Mouse (Mus musculus) T-cell, adult 2 months (primary cell): Measurements from ENCODE around the gene Scpep1.
A peak's percentile ranks its signal among the peaks of the same experiment; 100 is the strongest.
"Not testable (repeated sequence)": the region's sequence is repeated elsewhere in the genome, so short reads cannot be mapped to it uniquely, and the experiment has no call there.

Experiments used
- DNase-seq: peaks from one replicate; pipeline ENCODE4 v3.0.0; 2022; ENCODE audit warnings: low spot score

Gene Scpep1

GRCm38 (mm10) chr11:88926566-88926965, 28.7 kb downstream of the Scpep1 start:
- no peak for DNase-seq

GRCm38 (mm10) chr11:88909388-88910036, 45.8 kb downstream of the Scpep1 start:
- DNase-seq: no peak

- DNase-seq: peak; percentile 49
Measured at GRCm38 (mm10) chr11:88908557-88909211, 46.6 kb downstream of the Scpep1 start.

- no peak for DNase-seq
Measured at GRCm38 (mm10) chr11:88907886-88908285, 47.4 kb downstream of the Scpep1 start.

- DNase-seq: no peak
Measured at GRCm38 (mm10) chr11:88905621-88906020, 49.6 kb downstream of the Scpep1 start.

GRCm38 (mm10) chr11:88904080-88904479, 51.2 kb downstream of the Scpep1 start:
- DNase-seq: no peak

- no peak for DNase-seq
Measured at GRCm38 (mm10) chr11:88902762-88903161, 52.5 kb downstream of the Scpep1 start.

- DNase-seq: no peak
Measured at GRCm38 (mm10) chr11:88901341-88901802, 53.9 kb downstream of the Scpep1 start.

GRCm38 (mm10) chr11:88899561-88899960, 55.7 kb downstream of the Scpep1 start:
- DNase-seq: no peak

GRCm38 (mm10) chr11:88898380-88898763, 56.9 kb downstream of the Scpep1 start:
- DNase-seq: no peak

GRCm38 (mm10) chr11:88897624-88898379, 57.5 kb downstream of the Scpep1 start:
- DNase-seq: no peak

- peak; percentile 59 for DNase-seq
Measured at GRCm38 (mm10) chr11:88895800-88896232, 59.4 kb downstream of the Scpep1 start.

- peak; percentile 20 for DNase-seq
Measured at GRCm38 (mm10) chr11:88895235-88895634, 60.0 kb downstream of the Scpep1 start.

- not testable (repeated sequence) for DNase-seq
Measured at GRCm38 (mm10) chr11:88894279-88894678, 61.0 kb downstream of the Scpep1 start.

- peak; percentile 5 for DNase-seq
Measured at GRCm38 (mm10) chr11:88893501-88893900, 61.8 kb downstream of the Scpep1 start.

- DNase-seq: peak; percentile 23
Measured at GRCm38 (mm10) chr11:88892789-88893188, 62.5 kb downstream of the Scpep1 start.

- DNase-seq: peak; percentile 44
Measured at GRCm38 (mm10) chr11:88891921-88892561, 63.2 kb downstream of the Scpep1 start.

- peak; percentile 20 for DNase-seq
Measured at GRCm38 (mm10) chr11:88891446-88891845, 63.8 kb downstream of the Scpep1 start.

GRCm38 (mm10) chr11:88890904-88891303, 64.4 kb downstream of the Scpep1 start:
- not testable (repeated sequence) for DNase-seq

GRCm38 (mm10) chr11:88888996-88889395, 66.3 kb downstream of the Scpep1 start:
- DNase-seq: no peak

GRCm38 (mm10) chr11:88884376-88885065, 70.7 kb downstream of the Scpep1 start:
- DNase-seq: no peak

- DNase-seq: no peak
Measured at GRCm38 (mm10) chr11:88878011-88878410, 77.3 kb downstream of the Scpep1 start.
